Mouse (Mus musculus): ENCODE results near the gene Olfr1230. TPM values are rescaled to one million over a fixed set of nuclear protein-coding genes. Genes with fewer than 3 reads are reported as not detected.

Olfr1230 gene
- not detected in 2 replicates for polyA plus RNA-seq (2012; rRNA removed)
- not detected in 2 replicates for polyA plus RNA-seq (2014; fragmentation: Nextera tagmentation; extraction: Ambion mirVana)

DNA sequence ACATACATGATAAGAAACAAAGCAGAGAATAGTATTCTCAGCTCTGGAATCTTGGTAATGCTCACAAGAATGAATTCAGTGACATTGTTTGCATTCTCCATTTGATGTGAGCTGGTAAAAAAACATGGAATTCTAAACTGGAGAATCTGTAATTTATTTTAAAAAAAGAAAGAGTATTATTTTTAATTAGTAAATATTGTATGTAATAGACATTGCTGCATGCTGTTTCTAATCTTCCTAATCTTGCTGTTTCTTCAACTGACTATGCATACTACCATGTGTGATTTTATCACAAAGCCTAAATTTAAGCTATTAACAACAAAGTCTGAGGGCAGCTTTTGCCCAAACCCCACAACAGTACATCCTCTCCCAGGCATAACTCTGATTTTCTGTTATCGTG is at the start of gene Olfr1230:
Gene Olfr1230 (minus strand): TSS at position 101 of the 400 bp plus-strand sequence.
- Histone ChIP-seq H3K4me1 (replicated peaks; ENCODE audit: control insufficient read depth in 2 of 2, insufficient read depth in 2 of 2, low read length in 1 of 2) (no peaks in the 10 kb centered on the region), H3K27ac (no peak within 1 kb of the TSS), H3K27me3 (ENCODE audit: control insufficient read depth, insufficient read depth, low read length) (no peaks in the 10 kb centered on the region), H3K4me3 (ENCODE audit: insufficient read depth in 1 of 2, low read depth in 2 of 2, low read length in 2 of 2) (no peak within 1 kb of the TSS), H3K36me3 (replicated peaks; ENCODE audit: control insufficient read depth, insufficient read depth, low read depth) (no peaks in the 10 kb centered on the region), H3K9me3 (ENCODE audit: control insufficient read depth, low read length) (no peaks in the 10 kb centered on the region), H3K9ac (replicated peaks) (no peak within 1 kb of the TSS), H3K4me2 (ENCODE audit: low read depth) (no peak within 1 kb of the TSS)
- TF ChIP-seq EP300 (IDR thresholded peaks at IDR 0.05; ENCODE audit: low read depth) (no peak), CTCF (IDR thresholded peaks at IDR 0.05; ENCODE audit: low read depth) (no peak)
- ATAC-seq (ENCODE audit: insufficient read depth) (no peak), DNase-seq (ENCODE audit: low read depth in 3 of 3, low spot score in 3 of 3) (no peak)
- WGBS (ENCODE audit: insufficient replicate concordance) = 64% methylated on average over 1 of the region's 1 CpGs

DNA sequence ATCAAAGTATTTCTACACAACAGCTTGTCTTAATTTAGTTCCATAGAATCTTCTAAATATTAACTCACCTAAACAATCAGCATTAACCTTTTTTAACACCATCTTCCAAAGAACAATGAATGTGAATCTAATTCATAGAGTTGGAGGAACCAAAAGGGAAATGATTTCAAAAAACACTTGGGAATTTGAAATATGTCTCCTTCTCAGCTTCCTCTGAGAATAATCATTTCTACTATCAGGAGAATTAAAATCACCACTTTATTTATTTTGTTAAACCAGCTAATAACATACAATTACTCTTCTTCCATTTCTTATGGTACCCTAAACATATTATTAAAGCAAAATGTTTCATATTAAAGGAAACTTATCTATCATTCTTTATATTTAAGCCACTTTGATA is 45.2 kb upstream of the Olfr1230 start, which contains the start of gene Olfr1233:
Gene Olfr1233 (minus strand): TSS at position 101 of the 400 bp plus-strand sequence.
- H3K4me1 ChIP-seq (replicated peaks; ENCODE audit: control insufficient read depth in 2 of 2, insufficient read depth in 2 of 2, low read length in 1 of 2) = no peaks in the 10 kb centered on the region
- no peaks in the 10 kb centered on the region for H3K27me3 ChIP-seq (ENCODE audit: control insufficient read depth, insufficient read depth, low read length)
- DNase-seq (ENCODE audit: low read depth in 3 of 3, low spot score in 3 of 3) (no peak), ATAC-seq (ENCODE audit: insufficient read depth) (no peak)
- H3K4me2 ChIP-seq (ENCODE audit: low read depth) = no peak within 1 kb of the TSS
- H3K36me3 ChIP-seq (replicated peaks; ENCODE audit: control insufficient read depth, insufficient read depth, low read depth) = no peaks in the 10 kb centered on the region
- no peak within 1 kb of the TSS for H3K27ac ChIP-seq
- H3K4me3 ChIP-seq (ENCODE audit: insufficient read depth in 1 of 2, low read depth in 2 of 2, low read length in 2 of 2) = no peak within 1 kb of the TSS
- TF ChIP-seq EP300 (IDR thresholded peaks at IDR 0.05; ENCODE audit: low read depth) (no peak), CTCF (IDR thresholded peaks at IDR 0.05; ENCODE audit: low read depth) (no peak)
- no peak within 1 kb of the TSS for H3K9ac ChIP-seq (replicated peaks)
- no peaks in the 10 kb centered on the region for H3K9me3 ChIP-seq (ENCODE audit: control insufficient read depth, low read length)

GRCm38 (mm10) chr2:89329575-89329974 is 32.5 kb upstream of the Olfr1230 start, which contains the start of gene Olfr1232:
TSS of gene Olfr1232 (minus strand) at chr2:89329675.
- DNase-seq (ENCODE audit: low read depth in 3 of 3, low spot score in 3 of 3) (no peak), ATAC-seq (ENCODE audit: insufficient read depth) (no peak)
- TF ChIP-seq EP300 (IDR thresholded peaks at IDR 0.05; ENCODE audit: low read depth) (no peak), CTCF (IDR thresholded peaks at IDR 0.05; ENCODE audit: low read depth) (no peak)
- no peak within 1 kb of the TSS for H3K4me2 ChIP-seq (ENCODE audit: low read depth)
- H3K9me3 ChIP-seq (ENCODE audit: control insufficient read depth, low read length) = no peaks in the 10 kb centered on the region
- H3K27me3 ChIP-seq (ENCODE audit: control insufficient read depth, insufficient read depth, low read length) = no peaks in the 10 kb centered on the region
- no peak within 1 kb of the TSS for H3K27ac ChIP-seq
- no peaks in the 10 kb centered on the region for H3K4me1 ChIP-seq (replicated peaks; ENCODE audit: control insufficient read depth in 2 of 2, insufficient read depth in 2 of 2, low read length in 1 of 2)
- H3K4me3 ChIP-seq (ENCODE audit: insufficient read depth in 1 of 2, low read depth in 2 of 2, low read length in 2 of 2) = no peak within 1 kb of the TSS
- H3K9ac ChIP-seq (replicated peaks) = no peak within 1 kb of the TSS
- H3K36me3 ChIP-seq (replicated peaks; ENCODE audit: control insufficient read depth, insufficient read depth, low read depth) = no peaks in the 10 kb centered on the region

DNA sequence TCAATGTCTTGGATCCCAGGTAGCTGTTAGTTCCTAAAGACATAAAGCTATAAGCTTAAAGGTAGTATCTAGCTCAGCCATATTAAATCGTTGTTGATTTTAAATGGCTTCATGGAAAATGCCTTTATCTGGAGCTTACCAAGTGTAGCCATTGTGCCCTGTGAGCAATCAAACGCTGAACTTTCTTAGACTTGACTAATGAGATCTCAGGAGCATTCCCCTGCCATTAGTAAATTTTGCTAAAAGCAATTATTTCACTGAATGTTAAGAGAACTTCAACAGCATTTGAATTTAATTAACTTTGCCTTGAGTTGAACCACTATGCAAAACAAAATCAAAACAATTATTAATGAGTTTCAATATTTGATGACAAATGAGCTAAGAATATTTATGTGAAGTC is 9.9 kb upstream of the Olfr1230 start, which contains the start of gene Olfr1231:
Gene Olfr1231 (minus strand): TSS at position 101 of the 400 bp plus-strand sequence.
- ATAC-seq (ENCODE audit: insufficient read depth) (no peak), DNase-seq (ENCODE audit: low read depth in 3 of 3, low spot score in 3 of 3) (no peak)
- 50% methylated on average over 2 of the region's 2 CpGs for WGBS (ENCODE audit: insufficient replicate concordance)
- no peak within 1 kb of the TSS for H3K9ac ChIP-seq (replicated peaks)
- no peaks in the 10 kb centered on the region for H3K27me3 ChIP-seq (ENCODE audit: control insufficient read depth, insufficient read depth, low read length)
- H3K27ac ChIP-seq = no peak within 1 kb of the TSS
- no peak for TF ChIP-seq CTCF (IDR thresholded peaks at IDR 0.05; ENCODE audit: low read depth)
- no peak for TF ChIP-seq EP300 (IDR thresholded peaks at IDR 0.05; ENCODE audit: low read depth)
- H3K4me1 ChIP-seq (replicated peaks; ENCODE audit: control insufficient read depth in 2 of 2, insufficient read depth in 2 of 2, low read length in 1 of 2) = no peaks in the 10 kb centered on the region
- H3K4me2 ChIP-seq (ENCODE audit: low read depth) = no peak within 1 kb of the TSS
- no peaks in the 10 kb centered on the region for H3K9me3 ChIP-seq (ENCODE audit: control insufficient read depth, low read length)
- no peaks in the 10 kb centered on the region for H3K36me3 ChIP-seq (replicated peaks; ENCODE audit: control insufficient read depth, insufficient read depth, low read depth)
- H3K4me3 ChIP-seq (ENCODE audit: insufficient read depth in 1 of 2, low read depth in 2 of 2, low read length in 2 of 2) = no peak within 1 kb of the TSS

- Histone ChIP-seq H3K4me2 (ENCODE audit: low read depth) (no peak within 1 kb of the TSS), H3K4me1 (replicated peaks; ENCODE audit: control insufficient read depth in 2 of 2, insufficient read depth in 2 of 2, low read length in 1 of 2) (no peaks in the 10 kb centered on the region), H3K36me3 (replicated peaks; ENCODE audit: control insufficient read depth, insufficient read depth, low read depth) (no peaks in the 10 kb centered on the region), H3K27ac (no peak within 1 kb of the TSS), H3K9me3 (ENCODE audit: control insufficient read depth, low read length) (no peaks in the 10 kb centered on the region), H3K4me3 (ENCODE audit: insufficient read depth in 1 of 2, low read depth in 2 of 2, low read length in 2 of 2) (no peak within 1 kb of the TSS), H3K27me3 (ENCODE audit: control insufficient read depth, insufficient read depth, low read length) (no peaks in the 10 kb centered on the region), H3K9ac (replicated peaks) (no peak within 1 kb of the TSS)
- ATAC-seq (ENCODE audit: insufficient read depth) (no peak), DNase-seq (ENCODE audit: low read depth in 3 of 3, low spot score in 3 of 3) (no peak)
- TF ChIP-seq CTCF (IDR thresholded peaks at IDR 0.05; ENCODE audit: low read depth) (no peak), EP300 (IDR thresholded peaks at IDR 0.05; ENCODE audit: low read depth) (no peak)
- WGBS (ENCODE audit: insufficient replicate concordance) = 55% methylated on average over 2 of the region's 2 CpGs
Measured at GRCm38 (mm10) chr2:89287914-89288313, 9.2 kb downstream of the Olfr1230 start, which contains the start of gene Olfr1229. TSS of gene Olfr1229 (minus strand) at chr2:89288014.

Measured in liver, embryonic 14.5 days (tissue).